Mouse (Mus musculus): ENCODE measurements around the gene 1600002K03Rik.
"Not testable (repeated sequence)": the region's sequence is repeated elsewhere in the genome, so short reads cannot be mapped to it uniquely, and the experiment has no call there.

The 1600002K03Rik gene

DNA sequence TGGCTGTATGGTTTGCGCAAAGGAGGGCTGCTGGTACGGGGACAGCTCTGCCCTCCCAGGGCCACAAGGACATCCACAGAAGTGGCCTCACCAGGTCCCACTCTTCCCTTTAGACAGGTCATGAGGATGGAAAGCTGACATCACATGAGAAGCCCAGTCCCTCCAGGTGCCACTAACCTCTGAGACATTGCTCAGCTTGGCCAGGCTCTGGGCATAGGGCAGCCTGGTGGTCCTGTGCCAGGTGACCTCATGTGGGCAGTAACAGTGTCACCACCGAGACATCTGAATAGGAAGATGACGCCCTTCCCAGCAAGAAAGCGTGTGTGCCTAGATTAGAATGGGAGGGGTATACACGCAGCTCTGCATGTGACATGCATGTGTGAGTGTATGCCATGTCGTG is 9.8 kb downstream of the 1600002K03Rik start:
- in situ Hi-C loops (cut with MboI, MseI): no loop called here

DNA sequence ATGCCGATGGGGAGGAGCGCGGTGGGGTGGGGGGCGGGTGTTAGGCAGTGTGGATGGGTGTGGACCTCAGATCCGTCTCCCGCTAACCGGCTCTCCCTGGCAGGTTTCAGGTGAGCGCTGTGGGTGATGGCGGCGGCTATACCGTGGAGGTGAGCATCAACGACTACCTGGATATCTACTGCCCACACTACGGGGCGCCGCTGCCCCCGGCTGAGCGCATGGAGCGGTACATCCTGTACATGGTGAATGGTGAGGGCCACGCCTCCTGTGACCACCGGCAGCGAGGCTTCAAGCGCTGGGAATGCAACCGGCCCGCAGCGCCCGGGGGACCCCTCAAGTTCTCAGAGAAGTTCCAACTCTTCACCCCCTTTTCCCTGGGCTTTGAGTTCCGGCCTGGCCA is 13.9 kb downstream of the 1600002K03Rik start:
- in situ Hi-C loops (cut with MboI, MseI): no loop called here

GRCm38 (mm10) chr10:80187739-80188138 is 15.0 kb downstream of the 1600002K03Rik start:
- in situ Hi-C loops (cut with MboI, MseI): no loop called here

GRCm38 (mm10) chr10:80188453-80189024 is 15.8 kb downstream of the 1600002K03Rik start:
- in situ Hi-C loops (cut with MboI, MseI): no loop called here

GRCm38 (mm10) chr10:80189999-80190398 is 17.3 kb downstream of the 1600002K03Rik start:
- in situ Hi-C loops (cut with MboI, MseI): no loop called here

GRCm38 (mm10) chr10:80190491-80191051 is 17.8 kb downstream of the 1600002K03Rik start:
- in situ Hi-C loops (cut with MboI, MseI): no loop called here

GRCm38 (mm10) chr10:80193976-80194375 is 21.2 kb downstream of the 1600002K03Rik start:
- in situ Hi-C loops (cut with MboI, MseI): no loop called here

DNA sequence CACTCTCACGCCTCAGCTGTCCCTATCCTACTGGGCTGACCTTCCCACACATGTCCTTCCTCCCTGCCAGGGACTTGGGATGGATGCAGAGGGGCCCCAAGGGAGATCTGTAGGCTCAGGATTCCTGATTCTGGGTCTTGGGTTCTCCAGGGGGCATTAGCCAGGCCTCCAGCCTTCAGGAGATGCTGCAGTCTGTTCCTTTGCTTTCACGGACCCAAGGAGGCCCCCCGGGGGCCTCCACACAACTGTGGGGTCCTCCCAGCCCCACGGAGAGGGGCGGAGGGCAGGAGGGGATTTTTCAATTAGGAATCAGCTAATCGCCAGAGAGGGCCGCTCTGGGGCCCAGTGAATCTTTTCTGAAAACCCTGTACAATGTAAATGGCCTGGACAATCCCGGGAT is 21.7 kb downstream of the 1600002K03Rik start:
- in situ Hi-C loops (cut with MboI, MseI): no loop called here

GRCm38 (mm10) chr10:80196167-80196566 is 23.4 kb downstream of the 1600002K03Rik start:
- in situ Hi-C loops (cut with MboI, MseI): no loop called here

GRCm38 (mm10) chr10:80196778-80197581 is 24.2 kb downstream of the 1600002K03Rik start:
- in situ Hi-C loops (cut with MboI, MseI): no loop called here

DNA sequence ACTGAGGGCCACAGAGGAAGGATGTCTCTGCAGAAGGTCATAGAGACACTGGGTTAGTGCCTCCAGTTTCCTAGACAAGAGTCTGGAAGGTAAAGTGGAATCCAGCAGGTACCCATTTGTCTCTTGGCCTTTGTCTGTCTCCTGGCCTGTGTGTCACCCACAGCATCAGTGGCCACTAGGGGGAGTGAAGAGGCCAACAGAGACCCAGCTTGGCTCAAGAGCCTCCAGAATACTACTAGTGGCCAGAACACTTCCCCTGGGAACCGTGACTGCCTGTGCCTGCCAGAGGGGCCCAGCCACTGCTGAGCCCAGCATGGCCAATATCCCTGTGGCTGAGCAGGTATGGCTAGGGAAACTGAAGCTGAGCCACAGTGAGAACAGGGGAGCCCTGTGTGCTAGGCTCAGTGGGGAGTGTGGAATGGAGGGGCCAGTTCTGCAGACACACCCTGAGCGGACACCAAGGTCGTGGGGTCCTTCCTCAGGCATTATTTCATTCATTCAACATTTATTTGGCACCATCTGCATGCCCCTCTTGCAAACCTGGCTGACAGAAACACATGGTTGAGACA is 26.8 kb downstream of the 1600002K03Rik start:
- in situ Hi-C loops (cut with MboI, MseI): no loop called here

- in situ Hi-C loops (cut with MboI, MseI): no loop called here
Measured at GRCm38 (mm10) chr10:80200485-80200884, 27.7 kb downstream of the 1600002K03Rik start.

- in situ Hi-C loops (cut with MboI, MseI): no loop called here
Measured at GRCm38 (mm10) chr10:80204055-80204454, 31.3 kb downstream of the 1600002K03Rik start.

DNA sequence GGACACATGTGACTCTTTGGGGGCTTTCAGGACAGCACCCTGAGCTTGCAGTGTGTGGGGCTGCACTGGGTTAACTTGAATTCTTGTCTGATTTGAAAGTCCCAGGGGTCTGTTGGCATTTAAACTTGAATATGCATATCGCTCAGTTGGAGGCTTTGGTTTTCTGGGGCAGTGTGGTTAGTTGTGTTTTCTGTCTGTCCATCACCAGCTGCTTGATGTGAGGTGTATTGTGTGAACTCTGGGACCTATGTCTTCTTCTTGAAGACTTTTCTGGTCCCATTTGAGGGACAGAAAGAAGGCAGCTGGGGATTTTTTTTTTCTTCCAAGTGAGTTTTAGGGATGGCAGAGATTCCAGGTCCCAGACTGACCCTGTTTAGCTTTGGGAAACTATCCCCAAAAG is 34.5 kb downstream of the 1600002K03Rik start:
- in situ Hi-C loops (cut with MboI, MseI): no loop called here

DNA sequence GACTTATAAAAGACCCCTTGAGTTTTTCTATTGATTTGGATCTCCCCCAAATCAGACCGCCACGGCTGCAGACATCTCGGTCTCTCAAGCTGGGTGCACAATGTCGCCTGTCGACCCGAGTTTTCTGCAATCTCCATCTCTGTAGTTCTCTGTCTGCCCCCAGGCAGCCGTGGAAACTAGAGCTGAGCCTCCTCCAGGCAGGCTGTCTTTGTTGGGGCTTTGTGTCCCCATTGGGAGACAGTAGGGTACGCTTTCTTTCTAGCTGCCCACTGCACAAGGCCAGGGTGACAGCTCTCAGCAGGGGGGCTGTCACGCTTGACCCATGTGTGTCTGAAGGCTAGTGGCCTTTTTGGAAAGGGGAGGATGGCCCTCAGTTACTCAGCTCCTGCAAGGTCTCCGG is 34.9 kb downstream of the 1600002K03Rik start:
- in situ Hi-C loops (cut with MboI, MseI): no loop called here

GRCm38 (mm10) chr10:80208248-80208647 is 35.5 kb downstream of the 1600002K03Rik start:
- in situ Hi-C loops (cut with MboI, MseI): no loop called here

- in situ Hi-C loops (cut with MboI, MseI): no loop called here
Measured at GRCm38 (mm10) chr10:80208841-80209371, 36.2 kb downstream of the 1600002K03Rik start.

DNA sequence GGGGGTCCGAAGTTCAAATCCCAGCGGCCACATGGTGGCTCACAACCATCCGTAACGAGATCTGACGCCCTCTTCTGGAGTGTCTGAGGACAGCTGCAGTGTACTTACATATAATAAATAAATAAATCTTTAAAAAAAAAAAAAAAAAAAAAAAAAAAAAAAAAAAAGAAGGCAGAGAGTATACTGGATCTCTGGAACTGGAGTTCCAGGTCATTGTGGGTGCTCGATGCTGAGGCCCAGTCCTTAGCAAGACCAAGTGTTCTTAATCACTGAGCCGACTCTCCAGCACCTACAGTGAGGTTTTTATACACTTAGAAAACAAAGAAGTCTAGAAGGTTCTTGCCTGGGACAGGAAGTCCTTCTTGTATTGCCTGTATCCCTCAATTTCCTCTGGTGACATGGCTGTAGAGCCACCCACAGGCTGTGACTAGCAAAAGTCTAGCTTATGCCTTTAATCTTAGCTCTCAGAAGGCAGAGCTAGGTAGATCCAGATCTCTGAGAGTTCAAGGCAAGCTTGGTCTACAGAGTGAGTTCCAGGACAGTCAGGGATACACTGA is 38.9 kb downstream of the 1600002K03Rik start:
- in situ Hi-C loops (cut with MboI, MseI): not testable (repeated sequence)

DNA sequence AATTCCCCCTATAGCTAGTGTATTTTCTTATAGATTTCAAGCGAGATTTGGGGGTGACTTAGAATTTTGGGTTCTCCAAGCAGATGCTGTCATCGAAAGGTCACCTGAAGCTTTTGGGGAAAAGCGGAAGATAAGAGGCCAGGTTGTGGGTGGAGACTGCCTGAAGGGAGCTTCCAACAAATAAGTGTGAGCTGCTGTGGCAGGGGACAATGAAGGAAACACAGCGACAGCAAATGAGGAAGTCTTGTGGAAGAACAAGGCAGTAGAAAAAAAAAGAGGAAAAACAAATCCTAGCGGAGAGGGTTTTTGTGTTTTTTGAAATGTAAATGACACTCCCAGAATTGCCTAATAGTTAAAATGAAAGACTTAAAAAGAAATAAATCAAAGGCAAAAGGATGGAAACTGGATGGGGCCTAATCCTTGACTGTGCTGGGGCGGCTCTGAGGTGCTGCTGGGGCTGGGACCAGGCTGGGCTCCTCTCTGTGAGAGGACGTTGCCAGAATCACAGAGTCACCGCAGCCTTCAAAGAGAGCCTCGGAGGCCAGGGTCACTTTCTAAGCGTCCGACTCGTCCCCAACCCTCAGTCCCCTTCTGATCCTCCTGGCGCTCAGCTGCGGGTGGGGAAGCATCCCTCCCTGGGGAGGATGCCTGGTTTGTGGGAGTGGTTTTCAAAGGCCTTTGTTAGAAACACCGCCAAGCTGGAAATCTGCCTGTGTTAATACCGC is 42.5 kb downstream of the 1600002K03Rik start:
- in situ Hi-C loops (cut with MboI, MseI): no loop called here

GRCm38 (mm10) chr10:80220676-80221075 is 47.9 kb downstream of the 1600002K03Rik start:
- in situ Hi-C loops (cut with MboI, MseI): no loop called here

GRCm38 (mm10) chr10:80223137-80223536 is 50.4 kb downstream of the 1600002K03Rik start:
- in situ Hi-C loops (cut with MboI, MseI): not testable (repeated sequence)
